Mouse (Mus musculus) embryonic facial prominence, embryonic 11.5 days (tissue): ENCODE measurements at regions not wholly inside any gene's neighbourhood (a gene's known extent, or its start where the extent isn't known, plus 50 kb on each side); places are given as distances from the start of the nearest gene placed in this dataset.
"Not testable (repeated sequence)": the region's sequence is repeated elsewhere in the genome, so short reads cannot be mapped to it uniquely, and the experiment has no call there.

Experiments used
- ATAC-seq: fragments of 200-750 bp; cut with Nextera tagmentation; replicated peaks from 2 replicates; pipeline ENCODE4 v1.8.0; 2017; ENCODE audit warnings: low read depth; ENCODE audit not compliant: insufficient number of reproducible peaks, low FRiP score, low TSS enrichment
- DNase-seq: peaks from one replicate; pipeline ENCODE4 v3.0.0-alpha.2; 2015; ENCODE audit warnings: low spot score
- H3K27ac ChIP-seq: fragments of 300-500 bp; sonication (generic); replicated peaks from 2 replicates; pipeline ENCODE4 v1.5.1; 2014; ENCODE audit warnings: mild to moderate bottlenecking, low read depth, low read length, control low read depth
- H3K27me3 ChIP-seq: fragments of 300-500 bp; sonication (generic); 2 replicates; pipeline ENCODE4 v1.6.1; 2014; ENCODE audit warnings: mild to moderate bottlenecking, low read length, moderate library complexity, mixed read lengths; ENCODE audit not compliant: control insufficient read depth, insufficient read depth
- H3K36me3 ChIP-seq: fragments of 300-500 bp; sonication (generic); replicated peaks from 2 replicates; pipeline ENCODE4 v1.6.1; 2014; ENCODE audit warnings: low read depth, mild to moderate bottlenecking, low read length, moderate library complexity, mixed read lengths; ENCODE audit not compliant: control insufficient read depth, insufficient read depth
- H3K4me1 ChIP-seq: fragments of 300-500 bp; sonication (generic); 2 replicates; pipeline ENCODE4 v1.6.1; 2014; ENCODE audit warnings: low read length, mixed read lengths; ENCODE audit not compliant: control insufficient read depth, insufficient read depth
- H3K4me2 ChIP-seq: fragments of 300-500 bp; sonication (generic); 2 replicates; pipeline ENCODE4 v1.6.1; 2014; ENCODE audit warnings: low read depth, mild to moderate bottlenecking, control low read depth, low read length, moderate library complexity
- H3K4me3 ChIP-seq: fragments of 300-500 bp; sonication (generic); 2 replicates; pipeline ENCODE4 v1.5.1; 2014; ENCODE audit warnings: low read depth, low read length, control low read depth
- H3K9ac ChIP-seq: fragments of 300-500 bp; sonication (generic); replicated peaks from 2 replicates; pipeline ENCODE4 v1.6.1; 2014; ENCODE audit warnings: mild to moderate bottlenecking, control low read depth, low read length
- H3K9me3 ChIP-seq: fragments of 300-500 bp; sonication (generic); replicated peaks from 2 replicates; pipeline ENCODE4 v1.6.1; 2016; ENCODE audit warnings: mild to moderate bottlenecking, low read length, inconsistent platforms, mixed read lengths; ENCODE audit not compliant: control insufficient read depth
- WGBS: fragments of 180-500 bp; shearing (Covaris S2); extraction: QIAGEN DNeasy Blood & Tissue Kit; methylation state at CpG from one replicate; pipeline ENCODE4 v1.1.7; 2014; 5-methylcytosine and 5-hydroxymethylcytosine counted together

DNA sequence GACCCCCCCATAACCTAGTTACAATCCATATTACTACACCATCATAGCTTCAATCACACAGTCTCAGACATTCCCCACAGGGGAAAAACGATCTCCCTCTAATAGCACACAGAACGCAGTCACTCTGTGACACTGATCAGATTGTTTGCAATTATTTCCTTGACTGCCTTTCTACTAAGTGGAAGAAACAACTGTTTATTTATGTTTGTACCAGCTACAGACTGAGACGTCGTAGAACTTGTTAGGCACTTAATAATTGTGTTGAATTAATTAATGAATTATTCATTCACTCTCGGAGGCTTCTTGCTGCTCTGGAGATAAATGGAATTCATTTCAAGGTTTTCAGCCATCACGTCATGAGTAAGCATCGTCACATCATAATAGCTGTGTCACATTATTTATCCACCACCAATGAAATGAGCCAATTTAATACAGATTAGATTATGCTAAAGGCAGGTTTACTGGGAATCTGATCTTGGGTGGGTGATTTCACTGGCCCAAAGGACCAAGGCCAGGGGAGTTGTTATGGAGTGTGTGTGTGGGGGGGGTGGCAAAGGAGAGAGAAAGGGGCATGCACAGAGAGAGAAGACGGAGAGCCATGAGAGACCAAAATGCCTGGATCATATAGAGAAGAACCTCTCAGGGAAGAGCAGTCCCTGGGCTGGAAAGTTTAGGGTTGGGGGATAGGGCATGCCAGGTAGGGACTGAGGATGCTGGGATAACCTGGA is 355.7 kb upstream of the Zwint start:
- Histone ChIP-seq H3K4me2 (no peak overlapping the region), H3K4me1 (no peaks in the 10 kb centered on the region), H3K27ac (no peak overlapping the region), H3K27me3 (no peaks in the 10 kb centered on the region), H3K9ac (no peak overlapping the region), H3K4me3 (no peak overlapping the region), H3K36me3 (no peaks in the 10 kb centered on the region), H3K9me3 (no peaks in the 10 kb centered on the region)
- DNase-seq (no peak), ATAC-seq (0 out of 2 replicates have a peak, but pooled peaks have one; percentile 34)
- WGBS = 64% methylated on average over 8 of the region's 8 CpGs

DNA sequence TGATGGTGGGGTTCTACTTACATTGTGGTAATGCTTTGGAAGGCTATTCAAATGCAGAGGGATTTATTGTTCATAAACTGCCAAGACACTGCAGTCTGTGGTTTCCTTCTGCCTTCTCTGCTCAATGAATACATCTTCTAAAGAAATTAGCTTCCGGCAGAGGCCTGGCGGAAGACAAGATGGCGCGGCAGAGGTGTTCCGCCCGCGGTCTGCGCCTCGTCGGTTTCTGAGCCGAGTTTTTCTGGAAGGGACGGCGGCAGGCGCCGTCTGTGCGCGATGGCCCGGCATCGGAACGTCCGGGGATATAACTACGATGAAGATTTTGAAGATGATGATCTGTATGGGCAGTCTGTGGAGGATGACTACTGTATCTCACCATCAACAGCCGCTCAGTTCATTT is 345.6 kb upstream of the Zwint start:
- H3K4me3 ChIP-seq, ATAC-seq, H3K27me3 ChIP-seq, H3K27ac ChIP-seq, DNase-seq, H3K4me2 ChIP-seq, H3K9me3 ChIP-seq, H3K9ac ChIP-seq, H3K36me3 ChIP-seq, H3K4me1 ChIP-seq: not testable (repeated sequence)
- WGBS = 94% methylated on average over 23 of the region's 23 CpGs

DNA sequence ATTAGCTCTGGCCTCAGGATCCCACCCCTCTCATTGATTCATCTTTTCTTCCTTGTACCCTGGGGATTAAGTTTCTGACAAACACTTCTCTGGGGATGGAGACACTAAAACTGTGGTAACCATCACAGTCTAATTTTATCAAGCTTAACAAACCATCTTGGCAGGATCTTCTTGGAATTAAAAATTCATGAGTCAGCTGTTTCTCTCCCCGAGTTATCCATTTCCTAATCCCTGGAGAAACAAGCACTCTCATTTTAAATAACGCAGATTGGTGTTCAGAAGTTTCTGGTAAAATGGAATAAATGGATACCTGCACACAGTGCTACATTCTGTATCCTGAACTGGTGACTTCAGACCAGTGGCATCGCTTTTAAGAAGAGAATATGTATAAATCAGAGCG is 336.3 kb upstream of the Zwint start:
- Histone ChIP-seq H3K9me3 (no peaks in the 10 kb centered on the region), H3K4me1 (no peaks in the 10 kb centered on the region), H3K4me3 (no peak overlapping the region), H3K36me3 (no peaks in the 10 kb centered on the region), H3K9ac (no peak overlapping the region), H3K27me3 (no peaks in the 10 kb centered on the region), H3K4me2 (no peak overlapping the region), H3K27ac (no peak overlapping the region)
- DNase-seq (no peak), ATAC-seq (no peak)
- 84% methylated on average over 4 of the region's 4 CpGs for WGBS

DNA sequence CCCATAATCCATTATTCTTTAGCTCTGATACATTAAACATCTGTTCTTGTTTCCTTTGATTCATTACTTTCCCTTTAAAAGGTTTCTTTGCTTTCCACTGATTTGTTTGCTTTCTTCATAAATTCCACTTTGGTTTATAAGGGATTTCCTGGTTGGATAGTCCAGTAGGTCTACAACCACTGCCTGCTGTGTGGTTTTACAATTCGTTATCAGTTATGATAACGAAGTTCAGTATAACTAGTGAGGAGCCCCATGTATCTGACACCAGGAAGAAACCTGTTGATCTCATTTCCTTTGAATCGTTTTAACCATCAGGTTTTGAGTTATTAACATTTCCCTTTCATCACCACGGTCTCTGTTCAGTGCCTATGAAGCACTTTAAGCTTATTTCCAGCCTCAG is 334.3 kb upstream of the Zwint start:
- Histone ChIP-seq H3K27ac (no peak overlapping the region), H3K36me3 (no peaks in the 10 kb centered on the region), H3K4me3 (no peak overlapping the region), H3K4me1 (no peaks in the 10 kb centered on the region), H3K9ac (no peak overlapping the region), H3K4me2 (no peak overlapping the region), H3K27me3 (no peaks in the 10 kb centered on the region), H3K9me3 (no peaks in the 10 kb centered on the region)
- ATAC-seq = no peak
- no peak for DNase-seq
- WGBS = 76% methylated on average over 4 of the region's 4 CpGs

DNA sequence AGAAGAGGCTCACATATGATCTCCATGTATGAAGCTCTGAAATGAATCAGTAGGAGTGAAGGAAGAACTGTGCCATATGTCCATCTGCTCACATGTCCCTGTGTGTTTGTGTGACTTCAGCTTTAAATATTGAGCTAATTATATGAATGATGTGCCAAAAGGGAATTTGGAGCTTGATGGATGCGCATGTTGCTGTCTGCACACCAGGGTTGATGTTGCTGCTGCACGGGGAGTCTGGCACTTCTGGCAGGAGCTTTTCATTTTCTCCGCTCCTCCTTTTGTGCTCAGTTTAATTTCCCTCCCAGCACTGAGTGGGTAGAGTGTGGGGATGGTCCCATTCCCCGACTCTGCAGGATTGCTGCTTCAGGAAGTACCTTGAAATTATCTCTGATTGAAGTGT is 328.0 kb upstream of the Zwint start:
- H3K9ac ChIP-seq = no peak overlapping the region
- no peak overlapping the region for H3K4me3 ChIP-seq
- H3K9me3 ChIP-seq = no peaks in the 10 kb centered on the region
- no peak for DNase-seq
- ATAC-seq = no peak
- WGBS = 74% methylated on average over 4 of the region's 4 CpGs
- no peaks in the 10 kb centered on the region for H3K36me3 ChIP-seq
- no peaks in the 10 kb centered on the region for H3K4me1 ChIP-seq
- H3K4me2 ChIP-seq = no peak overlapping the region
- no peaks in the 10 kb centered on the region for H3K27me3 ChIP-seq
- no peak overlapping the region for H3K27ac ChIP-seq

DNA sequence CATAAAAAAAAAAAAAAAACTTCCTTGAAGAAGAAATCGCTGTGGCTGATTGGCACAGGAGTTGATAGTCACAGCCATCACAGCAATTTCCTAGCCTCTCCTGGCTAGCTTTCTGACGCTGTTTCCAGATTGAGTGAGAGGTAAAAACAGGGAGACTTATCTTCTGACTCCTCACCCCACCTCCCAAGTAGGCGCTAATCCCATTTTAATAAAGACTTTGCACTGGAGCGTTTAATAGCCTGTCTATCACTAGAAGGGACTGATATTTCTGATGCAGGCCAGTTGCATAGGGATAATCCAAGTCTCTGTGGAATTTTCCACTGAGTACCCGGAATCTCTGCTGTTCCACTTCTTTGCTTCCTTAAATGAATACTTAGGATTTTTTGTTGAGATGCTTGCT is 307.4 kb upstream of the Zwint start:
- no peaks in the 10 kb centered on the region for H3K27me3 ChIP-seq
- no peak for ATAC-seq
- no peak overlapping the region for H3K4me2 ChIP-seq
- H3K27ac ChIP-seq = no peak overlapping the region
- no peak for DNase-seq
- WGBS = 63% methylated on average over 5 of the region's 5 CpGs
- H3K36me3 ChIP-seq = no peaks in the 10 kb centered on the region
- H3K4me3 ChIP-seq = no peak overlapping the region
- H3K9me3 ChIP-seq = no peaks in the 10 kb centered on the region
- no peaks in the 10 kb centered on the region for H3K4me1 ChIP-seq
- no peak overlapping the region for H3K9ac ChIP-seq

DNA sequence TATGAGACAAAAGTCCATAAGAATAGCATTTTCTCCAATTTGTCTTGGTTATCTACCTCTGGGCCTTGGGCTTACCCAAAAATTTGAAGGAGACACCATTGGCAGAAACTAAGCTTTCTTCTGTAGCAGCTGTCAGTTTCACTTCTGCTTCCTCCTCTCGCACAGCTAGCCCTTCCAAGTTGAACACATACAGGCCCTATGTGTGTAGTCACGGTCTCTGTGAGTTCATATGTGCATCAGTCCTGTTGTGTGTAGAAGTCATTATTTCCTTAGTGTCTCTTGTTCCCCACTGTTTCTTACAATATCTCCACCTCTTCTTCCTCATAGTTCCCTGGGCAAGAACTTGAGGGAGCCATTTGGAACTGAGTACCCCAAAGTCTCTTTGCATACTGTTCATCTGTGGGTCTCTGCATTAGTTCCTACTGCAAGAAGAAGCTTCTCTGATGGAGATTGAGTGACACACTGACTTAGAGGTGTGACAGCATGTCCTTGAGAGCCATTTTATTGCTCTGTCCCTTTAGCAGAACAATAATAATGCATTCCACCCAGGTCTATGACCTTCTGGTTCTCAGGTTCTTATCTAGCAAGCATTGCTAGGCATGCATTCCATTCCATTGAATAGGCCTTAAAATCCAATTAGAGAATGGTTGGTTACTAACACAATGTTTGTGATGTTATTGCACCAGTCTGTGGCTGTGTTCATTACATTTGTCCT is 306.5 kb upstream of the Zwint start:
- Histone ChIP-seq H3K27ac (no peak overlapping the region), H3K9me3 (no peaks in the 10 kb centered on the region), H3K9ac (no peak overlapping the region), H3K4me2 (no peak overlapping the region), H3K36me3 (no peaks in the 10 kb centered on the region), H3K4me3 (no peak overlapping the region), H3K27me3 (no peaks in the 10 kb centered on the region), H3K4me1 (no peaks in the 10 kb centered on the region)
- DNase-seq (no peak), ATAC-seq (no peak)
- WGBS = 87% methylated on average over 2 of the region's 2 CpGs

DNA sequence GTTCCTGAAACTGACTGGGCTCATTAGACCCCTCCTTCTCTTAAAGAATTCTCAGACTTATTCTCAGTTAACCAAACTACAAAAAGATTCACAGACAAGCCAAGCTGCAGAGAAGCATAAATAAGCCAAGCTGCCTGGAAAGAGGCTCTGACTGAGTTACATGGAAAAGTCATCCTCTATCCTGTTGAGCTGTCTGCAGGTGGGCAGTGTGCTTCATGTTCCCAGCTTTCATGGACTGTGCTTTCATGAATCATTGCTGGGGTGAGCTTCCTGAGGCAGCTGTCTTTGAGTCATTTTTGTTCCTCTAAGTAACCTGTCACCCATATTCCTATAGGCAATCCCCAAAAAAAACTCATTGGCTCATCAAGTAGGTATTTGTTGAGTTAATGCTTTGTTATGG is 301.8 kb upstream of the Zwint start:
- Histone ChIP-seq H3K27ac (no peak overlapping the region), H3K4me2 (no peak overlapping the region), H3K9me3 (no peaks in the 10 kb centered on the region), H3K9ac (no peak overlapping the region), H3K4me3 (no peak overlapping the region), H3K27me3 (no peaks in the 10 kb centered on the region), H3K36me3 (no peaks in the 10 kb centered on the region), H3K4me1 (no peaks in the 10 kb centered on the region)
- DNase-seq (no peak), ATAC-seq (no peak)
